Mouse (Mus musculus) heart, embryonic 10.5 days (tissue): ENCODE data around the gene Mospd2. TPM values are rescaled to one million over a fixed set of nuclear protein-coding genes. Genes with fewer than 3 reads are reported as not detected.

ENCODE experiments used
- DNase-seq: peaks from one replicate; pipeline ENCODE4 v3.0.0-alpha.2; 2017; ENCODE audit warnings: low spot score
- H3K27ac ChIP-seq: fragments of 300-500 bp; sonication (generic); 2 replicates; pipeline ENCODE4 v1.5.1; 2016; ENCODE audit warnings: mild to moderate bottlenecking
- H3K27me3 ChIP-seq: fragments of 300-500 bp; sonication (generic); 2 replicates; pipeline ENCODE4 v1.6.1; 2016; ENCODE audit warnings: mild to moderate bottlenecking; ENCODE audit not compliant: poor library complexity, insufficient read depth, severe bottlenecking
- H3K36me3 ChIP-seq: fragments of 300-500 bp; sonication (generic); 2 replicates; pipeline ENCODE4 v1.6.1; 2016; ENCODE audit warnings: mild to moderate bottlenecking, moderate library complexity
- H3K4me1 ChIP-seq: fragments of 300-500 bp; sonication (generic); 2 replicates; pipeline ENCODE4 v1.6.1; 2016; ENCODE audit warnings: mild to moderate bottlenecking
- H3K4me3 ChIP-seq: fragments of 300-500 bp; sonication (generic); 2 replicates; pipeline ENCODE4 v1.5.1; 2016; ENCODE audit warnings: mild to moderate bottlenecking, moderate library complexity
- H3K9me3 ChIP-seq: fragments of 300-500 bp; sonication (generic); 2 replicates; pipeline ENCODE4 v1.6.1; 2016; ENCODE audit warnings: mild to moderate bottlenecking, moderate library complexity
- WGBS: fragments of 180-500 bp; shearing (Covaris S2); methylation state at CpG from one replicate; pipeline ENCODE4 v1.1.7; 2016; 5-methylcytosine and 5-hydroxymethylcytosine counted together
- polyA plus RNA-seq: library from polyadenylated mRNA; unstranded; fragments of >200 nt; fragmentation: Nextera tagmentation; extraction: Ambion mirVana; gene quantifications from 2 replicates; pipeline ENCODE4 v1.2.1, GENCODE M21; 2016

The Mospd2 gene
- polyA plus RNA-seq, 1 experiment from 2014 or later, result 10.9 TPM

GRCm38 (mm10) chrX:164899805-164900204, 80.4 kb downstream of the Mospd2 start:
- H3K4me1 ChIP-seq, result no peaks in the 10 kb centered on the region
- no peak overlapping the region for H3K27ac ChIP-seq
- WGBS, result 46% methylated on average over 2 of the region's 2 CpGs
- H3K4me3 ChIP-seq, result no peak overlapping the region
- no peaks in the 10 kb centered on the region for H3K9me3 ChIP-seq
- no peaks in the 10 kb centered on the region for H3K27me3 ChIP-seq
- H3K36me3 ChIP-seq, result no peaks in the 10 kb centered on the region
- DNase-seq, result no peak

GRCm38 (mm10) chrX:164886260-164886659, 93.9 kb downstream of the Mospd2 start:
- no peaks in the 10 kb centered on the region for H3K9me3 ChIP-seq
- no peak overlapping the region for H3K27ac ChIP-seq
- H3K36me3 ChIP-seq, result no peaks in the 10 kb centered on the region
- no peaks in the 10 kb centered on the region for H3K4me1 ChIP-seq
- H3K27me3 ChIP-seq, result no peaks in the 10 kb centered on the region
- 82% methylated on average over 1 of the region's 1 CpGs for WGBS
- H3K4me3 ChIP-seq, result no peak overlapping the region
- DNase-seq, result no peak

Other genes starting within 250 kb of the Mospd2 start
- 8.7 and 8.9 TPM in 2 replicates for gene Fancb, start 217 bp upstream of the Mospd2 start, polyA plus RNA-seq
- not detected in 2 replicates for gene Gm17604, start 24.5 kb upstream of the Mospd2 start, polyA plus RNA-seq